Mouse (Mus musculus) liver, embryonic 13.5 days (tissue): ENCODE measurements around the gene Cldn9. TPM values are rescaled to one million over a fixed set of nuclear protein-coding genes. Genes with fewer than 3 reads are reported as not detected.
A peak's percentile ranks its signal among the peaks of the same experiment; 100 is the strongest.

Experiments used
- ATAC-seq: fragments of 200-750 bp; cut with Nextera tagmentation; 2 replicates; pipeline ENCODE4 v1.8.0; 2017; ENCODE audit warnings: low read depth, mild to moderate bottlenecking, moderate number of reproducible peaks, moderate library complexity
- DNase-seq: peaks from one replicate; pipeline ENCODE4 v3.0.0; 2022
- H3K27ac ChIP-seq: fragments of 300-500 bp; sonication (generic); 2 replicates; pipeline ENCODE4 v1.5.1; 2015; ENCODE audit warnings: moderate library complexity, mild to moderate bottlenecking, inconsistent platforms
- H3K27me3 ChIP-seq: fragments of 300-500 bp; sonication (generic); 2 replicates; pipeline ENCODE4 v1.6.1; 2015; ENCODE audit warnings: mild to moderate bottlenecking, inconsistent platforms
- H3K36me3 ChIP-seq: fragments of 300-500 bp; sonication (generic); 2 replicates; pipeline ENCODE4 v1.6.1; 2015; ENCODE audit warnings: mild to moderate bottlenecking, inconsistent platforms
- H3K4me1 ChIP-seq: fragments of 300-500 bp; sonication (generic); replicated peaks from 2 replicates; pipeline ENCODE4 v1.6.1; 2015; ENCODE audit warnings: inconsistent platforms
- H3K4me2 ChIP-seq: fragments of 300-500 bp; sonication (generic); 2 replicates; pipeline ENCODE4 v1.6.1; 2015; ENCODE audit warnings: inconsistent platforms, mild to moderate bottlenecking, moderate library complexity
- H3K4me3 ChIP-seq: fragments of 300-500 bp; sonication (generic); replicated peaks from 2 replicates; pipeline ENCODE4 v1.5.1; 2015; ENCODE audit warnings: mild to moderate bottlenecking, inconsistent platforms
- H3K9ac ChIP-seq: fragments of 300-500 bp; sonication (generic); 2 replicates; pipeline ENCODE4 v1.6.1; 2015; ENCODE audit warnings: mild to moderate bottlenecking, inconsistent platforms
- H3K9me3 ChIP-seq: fragments of 300-500 bp; sonication (generic); replicated peaks from 2 replicates; pipeline ENCODE4 v1.6.1; 2016; ENCODE audit warnings: inconsistent platforms
- WGBS: fragments of 180-500 bp; shearing (Covaris S2); methylation state at CpG from one replicate; pipeline ENCODE4 v1.1.7; 2015; ENCODE audit not compliant: insufficient replicate concordance; 5-methylcytosine and 5-hydroxymethylcytosine counted together
- polyA plus RNA-seq: library from polyadenylated mRNA; unstranded; fragments of >200 nt; fragmentation: Nextera tagmentation; extraction: Ambion mirVana; gene quantifications from 2 replicates; pipeline ENCODE4 v1.2.1, GENCODE M21; 2015

The Cldn9 gene
- polyA plus RNA-seq, 1 experiment from 2014 or later: not detected

- no peaks in the 10 kb centered on the region for H3K4me1 ChIP-seq
- no peak overlapping the region for H3K27ac ChIP-seq
- DNase-seq (no peak), ATAC-seq (no peak; the same call in 1 of the 2 replicates)
- H3K4me2 ChIP-seq: no peak overlapping the region
- no peaks in the 10 kb centered on the region for H3K9me3 ChIP-seq
- WGBS: 50% methylated on average over 7 of the region's 7 CpGs
- no peak overlapping the region for H3K4me3 ChIP-seq
- H3K27me3 ChIP-seq: peaks cover 53% of the 10 kb centered on the region
- no peak overlapping the region for H3K9ac ChIP-seq
- no peaks in the 10 kb centered on the region for H3K36me3 ChIP-seq
Observed at GRCm38 (mm10) chr17:23705525-23706104, 21.8 kb upstream of the Cldn9 start.

- 57% methylated on average over 7 of the region's 7 CpGs for WGBS
- Histone ChIP-seq H3K9me3 (no peaks in the 10 kb centered on the region), H3K27me3 (peaks cover 55% of the 10 kb centered on the region), H3K4me2 (no peak overlapping the region), H3K9ac (no peak overlapping the region), H3K36me3 (no peaks in the 10 kb centered on the region), H3K4me3 (no peak overlapping the region), H3K4me1 (peaks cover 2% of the 10 kb centered on the region), H3K27ac (no peak overlapping the region)
- no peak for DNase-seq
- ATAC-seq: no peak
Observed at GRCm38 (mm10) chr17:23704741-23705140, 20.9 kb upstream of the Cldn9 start.

GRCm38 (mm10) chr17:23703301-23703700 lies 19.5 kb upstream of the Cldn9 start:
- H3K27ac ChIP-seq: no peak overlapping the region
- no peak for DNase-seq
- H3K9me3 ChIP-seq: no peaks in the 10 kb centered on the region
- 70% methylated on average over 9 of the region's 9 CpGs for WGBS
- H3K27me3 ChIP-seq: peaks cover 67% of the 10 kb centered on the region
- peaks cover 10% of the 10 kb centered on the region for H3K4me1 ChIP-seq
- no peak overlapping the region for H3K4me3 ChIP-seq
- no peak overlapping the region for H3K4me2 ChIP-seq
- H3K9ac ChIP-seq: no peak overlapping the region
- no peak for ATAC-seq
- H3K36me3 ChIP-seq: no peaks in the 10 kb centered on the region

DNA sequence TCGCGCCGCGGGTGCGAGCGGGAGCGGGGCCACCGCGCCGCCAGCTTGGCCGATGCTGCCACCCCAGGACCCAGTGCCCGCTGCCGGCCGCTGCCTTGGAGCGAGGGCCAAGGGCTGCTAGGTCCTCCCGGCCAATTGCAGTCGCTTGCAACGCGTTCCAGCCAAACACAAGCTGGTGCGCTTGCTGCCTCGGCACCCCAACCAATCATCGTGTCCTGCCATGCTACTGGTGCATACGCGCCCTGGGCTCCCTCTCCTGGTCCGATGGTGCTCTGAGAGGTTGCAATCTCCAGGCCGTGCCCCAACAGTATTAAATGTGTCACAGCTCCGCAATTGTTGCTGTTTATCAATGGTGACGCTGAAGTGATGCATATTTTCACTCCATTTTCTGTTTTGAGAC lies 16.3 kb upstream of the Cldn9 start:
- Histone ChIP-seq H3K27ac (no peak overlapping the region), H3K4me2 (peak overlapping the region; percentile 86), H3K9me3 (no peaks in the 10 kb centered on the region), H3K9ac (peak overlapping the region; percentile 49), H3K4me3 (peak overlapping the region; percentile 66), H3K36me3 (no peaks in the 10 kb centered on the region), H3K27me3 (peaks cover 81% of the 10 kb centered on the region), H3K4me1 (peaks cover 10% of the 10 kb centered on the region)
- DNase-seq: peak; percentile 44
- WGBS: under 1% methylated on average over 28 of the region's 28 CpGs
- peak; percentile 87 for ATAC-seq

DNA sequence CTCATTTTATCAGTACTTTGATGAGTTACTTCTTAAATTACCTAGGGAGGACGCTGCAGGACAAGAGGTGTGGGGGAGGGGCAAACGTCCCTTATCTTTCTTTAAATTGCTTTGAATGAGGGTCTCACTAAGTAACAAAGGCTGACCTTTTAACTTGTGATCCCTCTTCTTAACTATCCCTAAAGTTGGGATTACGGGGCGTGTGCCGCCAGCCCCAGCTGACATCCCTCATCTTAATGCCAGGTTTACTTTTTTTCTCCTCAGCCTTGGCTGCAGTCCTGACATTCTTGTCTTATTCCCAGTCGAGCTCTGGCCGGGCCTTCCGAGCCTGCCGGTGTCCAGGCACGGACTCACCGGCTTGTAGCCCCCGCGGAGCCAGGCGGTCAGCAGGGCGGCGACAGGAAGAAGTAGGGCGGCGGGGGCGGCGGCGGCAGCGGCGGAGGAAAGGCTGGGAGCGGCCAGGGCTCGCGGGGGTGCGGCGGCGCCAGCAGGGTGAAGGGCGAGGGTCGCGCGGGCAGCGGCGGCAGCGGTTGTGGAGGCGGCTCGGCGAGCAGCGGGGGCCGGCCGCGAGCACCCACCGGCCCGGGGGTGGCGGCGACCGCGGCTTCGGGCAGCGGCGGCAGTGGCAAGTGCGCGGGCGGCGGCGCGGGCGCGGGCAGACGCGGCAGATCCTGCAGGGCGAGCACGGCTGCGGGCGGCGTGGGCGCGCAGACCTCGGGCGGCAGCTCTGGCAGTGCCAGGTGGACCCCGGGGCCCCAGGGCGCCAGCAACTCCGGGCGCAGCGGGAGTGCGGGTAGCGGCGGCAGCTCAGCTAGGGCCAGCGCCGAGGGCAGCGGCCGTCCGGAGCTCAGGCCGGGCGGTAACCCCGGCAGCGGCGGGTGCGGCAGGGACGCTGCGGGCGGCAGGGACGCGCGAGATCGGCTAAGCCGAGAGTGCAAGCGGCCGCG lies 15.6 kb upstream of the Cldn9 start:
- H3K4me3 ChIP-seq: peak overlapping the region; percentile 66
- DNase-seq (no peak), ATAC-seq (peak; percentile 27; the same call in 1 of the 2 replicates)
- peaks cover 83% of the 10 kb centered on the region for H3K27me3 ChIP-seq
- H3K9ac ChIP-seq: peak overlapping the region; percentile 49
- under 1% methylated on average over 98 of the region's 101 CpGs for WGBS
- H3K4me2 ChIP-seq: peak overlapping the region; percentile 86
- no peaks in the 10 kb centered on the region for H3K9me3 ChIP-seq
- H3K4me1 ChIP-seq: peaks cover 10% of the 10 kb centered on the region
- no peak overlapping the region for H3K27ac ChIP-seq
- H3K36me3 ChIP-seq: no peaks in the 10 kb centered on the region

DNA sequence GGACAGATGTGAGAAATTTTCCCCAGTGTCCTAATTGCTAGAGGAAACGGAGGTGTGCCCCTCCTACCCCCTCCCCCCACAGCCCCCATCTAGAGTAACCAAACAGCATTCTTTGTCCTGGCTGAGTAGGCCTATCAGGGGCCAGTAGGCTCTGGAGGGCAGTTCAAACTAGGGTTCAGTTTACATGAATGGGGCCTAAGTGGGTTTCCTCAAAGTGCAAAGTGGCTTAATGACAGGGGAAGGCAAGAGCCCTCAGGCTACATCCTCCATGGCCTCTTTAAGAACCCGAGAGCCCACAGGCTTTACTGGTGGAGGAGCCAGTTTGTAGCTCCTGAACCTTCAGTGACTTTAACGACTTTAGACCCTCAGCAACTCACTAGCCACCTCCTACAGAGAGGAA lies 12.0 kb upstream of the Cldn9 start:
- no peak for DNase-seq
- Histone ChIP-seq H3K27ac (no peak overlapping the region), H3K36me3 (no peaks in the 10 kb centered on the region), H3K9me3 (no peaks in the 10 kb centered on the region), H3K4me2 (no peak overlapping the region), H3K27me3 (peaks cover 71% of the 10 kb centered on the region), H3K4me1 (peaks cover 10% of the 10 kb centered on the region), H3K4me3 (no peak overlapping the region), H3K9ac (no peak overlapping the region)
- 20% methylated on average over 3 of the region's 3 CpGs for WGBS
- ATAC-seq: no peak

- ATAC-seq: no peak
- peaks cover 58% of the 10 kb centered on the region for H3K27me3 ChIP-seq
Observed at GRCm38 (mm10) chr17:23694491-23694890, 10.7 kb upstream of the Cldn9 start.

GRCm38 (mm10) chr17:23683226-23683625 lies 600 bp downstream of the Cldn9 start:
- WGBS: 22% methylated on average over 15 of the region's 15 CpGs
- no peak for DNase-seq
- H3K4me3 ChIP-seq: no peak overlapping the region
- no peaks in the 10 kb centered on the region for H3K36me3 ChIP-seq
- H3K9ac ChIP-seq: no peak overlapping the region
- no peaks in the 10 kb centered on the region for H3K9me3 ChIP-seq
- peaks cover 5% of the 10 kb centered on the region; the same call in 1 of the 2 replicates for H3K4me1 ChIP-seq
- 0 out of 2 replicates have a peak, but pooled peaks have one; percentile 20 for ATAC-seq
- no peak overlapping the region for H3K4me2 ChIP-seq
- H3K27ac ChIP-seq: no peak overlapping the region
- H3K27me3 ChIP-seq: peaks cover 73% of the 10 kb centered on the region

More at GRCm38 (mm10) chr17:23694491-23694890, 10.7 kb upstream of the Cldn9 start:
- DNase-seq: no peak
- no peak overlapping the region for H3K4me3 ChIP-seq
- WGBS: 46% methylated on average over 1 of the region's 1 CpGs
- no peaks in the 10 kb centered on the region for H3K9me3 ChIP-seq
- no peaks in the 10 kb centered on the region for H3K36me3 ChIP-seq
- H3K27ac ChIP-seq: no peak overlapping the region
- H3K4me2 ChIP-seq: no peak overlapping the region
- H3K9ac ChIP-seq: no peak overlapping the region
- H3K4me1 ChIP-seq: peaks cover 6% of the 10 kb centered on the region

DNA sequence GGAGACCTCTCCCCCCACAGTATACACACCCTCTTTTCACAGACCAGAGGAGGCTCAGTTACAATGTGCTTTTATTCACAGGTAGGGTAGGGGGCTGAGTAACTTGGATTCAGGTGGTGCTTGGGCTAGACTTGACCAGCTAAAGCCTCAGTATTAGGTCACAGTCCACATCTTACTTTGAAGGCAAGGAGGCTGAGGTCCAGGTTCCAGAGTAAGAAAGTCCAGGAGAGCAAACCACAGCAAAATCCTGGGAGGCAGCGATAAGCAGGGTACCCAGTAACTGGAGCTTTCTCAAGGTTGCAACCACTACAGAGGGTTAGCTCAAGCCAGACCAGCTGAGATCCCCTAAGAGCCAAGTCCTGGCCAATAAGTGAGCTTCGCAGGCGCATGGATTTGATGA lies 1.3 kb downstream of the Cldn9 start:
- Histone ChIP-seq H3K4me2 (no peak overlapping the region), H3K27me3 (peaks cover 80% of the 10 kb centered on the region), H3K4me3 (no peak overlapping the region), H3K36me3 (no peaks in the 10 kb centered on the region), H3K4me1 (peaks cover 11% of the 10 kb centered on the region), H3K9me3 (no peaks in the 10 kb centered on the region), H3K9ac (no peak overlapping the region), H3K27ac (no peak overlapping the region)
- DNase-seq (no peak), ATAC-seq (no peak)
- 47% methylated on average over 3 of the region's 3 CpGs for WGBS

- H3K4me3 ChIP-seq: no peak overlapping the region
- H3K27me3 ChIP-seq: peaks cover 84% of the 10 kb centered on the region
- no peak for ATAC-seq
- H3K4me2 ChIP-seq: no peak overlapping the region
- 29% methylated on average over 4 of the region's 4 CpGs for WGBS
- H3K9ac ChIP-seq: no peak overlapping the region
- H3K27ac ChIP-seq: no peak overlapping the region
- no peak for DNase-seq
- no peaks in the 10 kb centered on the region for H3K9me3 ChIP-seq
- H3K36me3 ChIP-seq: no peaks in the 10 kb centered on the region
- peaks cover 15% of the 10 kb centered on the region for H3K4me1 ChIP-seq
Observed at GRCm38 (mm10) chr17:23682092-23682491, 1.7 kb downstream of the Cldn9 start.

DNA sequence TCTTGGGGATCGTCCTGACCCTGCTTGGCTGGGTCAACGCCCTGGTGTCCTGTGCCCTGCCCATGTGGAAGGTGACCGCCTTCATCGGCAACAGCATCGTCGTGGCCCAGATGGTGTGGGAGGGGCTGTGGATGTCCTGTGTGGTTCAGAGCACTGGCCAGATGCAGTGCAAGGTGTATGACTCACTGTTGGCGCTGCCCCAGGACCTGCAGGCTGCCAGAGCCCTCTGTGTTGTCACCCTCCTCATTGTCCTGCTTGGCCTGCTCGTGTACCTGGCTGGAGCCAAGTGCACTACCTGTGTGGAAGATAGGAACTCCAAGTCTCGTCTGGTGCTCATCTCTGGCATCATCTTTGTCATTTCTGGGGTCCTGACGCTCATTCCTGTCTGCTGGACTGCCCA lies 2.7 kb downstream of the Cldn9 start:
- Histone ChIP-seq H3K9me3 (no peaks in the 10 kb centered on the region), H3K4me2 (no peak overlapping the region), H3K9ac (no peak overlapping the region), H3K4me1 (peaks cover 25% of the 10 kb centered on the region), H3K27ac (no peak overlapping the region), H3K4me3 (no peak overlapping the region), H3K27me3 (peaks cover 94% of the 10 kb centered on the region), H3K36me3 (no peaks in the 10 kb centered on the region)
- 49% methylated on average over 10 of the region's 10 CpGs for WGBS
- DNase-seq (no peak), ATAC-seq (no peak)
